Mouse (Mus musculus) bone marrow macrophage, adult 2 months (primary cell): ENCODE data around the gene Midn.

Experiments used
- CTCF ChIP-seq: IDR thresholded peaks from 2 replicates; pipeline ENCODE4 v1.5.1; 2012; ENCODE audit warnings: low read depth, mild to moderate bottlenecking, low read length, moderate library complexity
- POLR2A ChIP-seq: IDR thresholded peaks from 2 replicates; pipeline ENCODE4 v1.6.1; 2012; ENCODE audit warnings: mild to moderate bottlenecking, low read depth, low read length, borderline replicate concordance

DNA sequence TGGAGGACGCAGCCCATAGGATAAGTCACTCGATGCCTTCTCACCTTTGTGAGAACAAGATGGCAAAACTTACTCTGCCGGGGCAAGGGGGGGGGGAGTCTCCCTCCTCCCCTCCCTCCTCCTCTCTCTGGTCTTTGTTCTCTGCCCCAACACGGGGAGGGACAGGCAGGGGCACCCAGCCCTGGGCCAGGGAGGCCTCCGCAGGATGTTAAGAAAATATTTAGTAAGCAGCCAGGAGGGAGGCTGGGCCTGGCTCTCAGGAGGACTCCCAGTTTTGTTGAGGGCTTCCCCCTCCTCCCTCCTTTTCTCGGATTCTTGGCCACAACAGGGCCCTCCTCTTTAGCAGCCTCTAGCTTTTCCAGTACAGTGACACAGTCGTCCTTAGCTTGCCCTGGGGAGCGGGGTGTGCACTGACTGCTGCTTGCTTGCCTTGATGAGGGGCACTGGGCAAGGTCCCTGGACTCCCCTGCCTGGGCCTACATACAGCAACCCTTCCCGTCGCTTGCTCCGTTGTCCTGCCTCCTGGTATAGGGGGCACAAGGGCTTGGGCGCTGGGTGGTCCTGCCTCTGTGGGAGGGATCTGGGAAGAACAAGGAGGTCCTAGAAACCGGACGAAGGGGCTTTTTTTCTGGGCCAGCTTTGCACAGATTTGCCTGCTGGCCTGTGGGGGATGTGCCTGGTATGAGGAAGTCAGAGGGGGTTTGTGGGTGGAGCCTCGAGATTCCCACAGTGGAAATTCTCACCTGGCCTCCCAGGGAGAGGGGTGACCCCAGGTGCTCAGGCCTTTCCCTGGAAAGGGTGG, 4.2 kb downstream of the Midn start:
- TF ChIP-seq CTCF (no peak), POLR2A (no peak)
